Mouse (Mus musculus) stomach, postnatal 0 days (tissue): ENCODE data around the gene Timm10.

ENCODE experiments used
- CTCF ChIP-seq: IDR thresholded peaks from 2 replicates; pipeline ENCODE4 v1.5.1; 2016; ENCODE audit warnings: antibody characterized with exemption, low read depth, mild to moderate bottlenecking, moderate library complexity
- EP300 ChIP-seq: optimal IDR thresholded peaks from 2 replicates; pipeline ENCODE3; 2016; ENCODE audit warnings: antibody characterized with exemption

- TF ChIP-seq EP300 (no peak), CTCF (peak; percentile 93)
Measured at GRCm38 (mm10) chr2:84797833-84798492, 28.8 kb upstream of the Timm10 start.
